Mouse (Mus musculus): ENCODE results near the gene Vmn1r215.
"Not testable (repeated sequence)": the region's sequence is repeated elsewhere in the genome, so short reads cannot be mapped to it uniquely, and the experiment has no call there.

Gene Vmn1r215

GRCm38 (mm10) chr13:23067725-23068124 lies at the start of gene Vmn1r215:
Vmn1r215 (plus strand) TSS chr13:23068025.
- no peak for DNase-seq

GRCm38 (mm10) chr13:23018158-23018557 lies 49.7 kb upstream of the Vmn1r215 start:
- no peak for DNase-seq

GRCm38 (mm10) chr13:23024812-23025211 lies 43.0 kb upstream of the Vmn1r215 start:
- no peak for DNase-seq

- DNase-seq, result no peak
These were observed 37.7 kb upstream of the Vmn1r215 start, which contains the start of gene Vmn1r214 for GRCm38 (mm10) chr13:23030118-23030517. Vmn1r214 (plus strand) TSS chr13:23030418.

GRCm38 (mm10) chr13:23057778-23058177 lies 10.0 kb upstream of the Vmn1r215 start:
- no peak for DNase-seq

- no peak for DNase-seq
These were observed 1.5 kb downstream of the Vmn1r215 start for GRCm38 (mm10) chr13:23069312-23069711.

- no peak for DNase-seq
These were observed 26.6 kb downstream of the Vmn1r215 start for GRCm38 (mm10) chr13:23094386-23094785.

- DNase-seq, result not testable (repeated sequence)
These were observed 50.3 kb downstream of the Vmn1r215 start, which contains the start of gene Vmn1r217 for GRCm38 (mm10) chr13:23118126-23118525. Vmn1r217 (minus strand) TSS chr13:23118226.

GRCm38 (mm10) chr13:23120611-23121010 lies 52.8 kb downstream of the Vmn1r215 start:
- no peak for DNase-seq

All from retina, postnatal 1 day (tissue).